Mouse (Mus musculus) thymus, postnatal 36 days (tissue): ENCODE data around the gene Atp6v1e1.
"Not testable (repeated sequence)": the region's sequence is repeated elsewhere in the genome, so short reads cannot be mapped to it uniquely, and the experiment has no call there.

ENCODE experiments used
- DNase-seq, 2 experiments: peaks; one replicate each; pipeline ENCODE4 v3.0.0; 2022; ENCODE audit warnings: mixed read lengths in 2 of 2

The Atp6v1e1 gene

DNA sequence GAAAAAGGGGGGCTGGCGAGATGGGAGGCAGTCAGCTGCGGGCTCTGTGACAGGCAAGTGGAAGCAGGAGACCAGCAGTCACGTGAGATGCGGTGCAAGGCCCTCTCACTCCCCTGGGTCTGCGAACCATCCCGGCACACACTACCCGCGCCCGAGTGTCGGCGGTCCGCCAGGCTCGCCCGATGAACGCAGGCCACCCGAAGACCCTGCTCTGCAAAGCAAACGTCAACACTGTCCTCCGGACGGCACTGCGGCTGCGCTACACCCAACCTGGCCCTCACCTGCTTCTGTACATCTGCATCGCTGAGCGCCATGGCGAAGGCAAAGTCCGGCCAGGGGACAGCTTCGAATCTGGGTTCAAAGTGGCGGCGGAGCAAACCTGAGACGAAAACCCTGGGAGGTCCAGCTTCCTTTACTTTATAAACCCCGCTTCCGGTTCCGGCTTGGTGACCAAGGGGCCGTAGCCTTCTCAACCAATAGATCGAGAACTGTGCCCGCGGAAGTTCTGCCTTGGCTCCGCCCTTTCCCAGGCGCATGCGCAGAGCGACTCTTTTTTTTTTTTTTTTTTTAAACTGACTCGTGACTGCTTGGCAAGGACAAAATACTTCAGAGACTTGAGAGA is at the start of gene Atp6v1e1:
Gene Atp6v1e1, minus strand, starts transcription at position 487 of the 622 bp plus-strand sequence.
- peak; percentile 88 to 93 for DNase-seq

DNA sequence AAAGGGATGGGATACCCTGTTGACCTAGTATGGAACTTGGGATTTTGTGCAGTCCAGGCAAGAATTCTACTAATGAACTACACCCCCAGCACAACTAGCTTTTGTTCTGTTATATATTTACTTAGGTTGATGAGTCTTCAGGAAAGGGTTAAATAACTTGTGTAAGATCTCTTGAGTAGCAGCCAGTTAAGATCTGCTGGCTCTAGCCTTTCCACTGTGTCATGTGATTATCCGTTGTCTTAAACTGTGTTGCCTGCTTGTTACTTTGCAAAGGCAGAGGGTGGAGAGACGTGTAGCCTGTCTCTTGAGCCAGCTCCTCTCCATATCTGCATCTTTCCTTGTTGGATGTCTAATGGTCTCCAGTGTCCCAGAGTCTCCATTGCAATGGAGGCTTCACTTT is 48.7 kb upstream of the Atp6v1e1 start:
- no peak for DNase-seq

DNA sequence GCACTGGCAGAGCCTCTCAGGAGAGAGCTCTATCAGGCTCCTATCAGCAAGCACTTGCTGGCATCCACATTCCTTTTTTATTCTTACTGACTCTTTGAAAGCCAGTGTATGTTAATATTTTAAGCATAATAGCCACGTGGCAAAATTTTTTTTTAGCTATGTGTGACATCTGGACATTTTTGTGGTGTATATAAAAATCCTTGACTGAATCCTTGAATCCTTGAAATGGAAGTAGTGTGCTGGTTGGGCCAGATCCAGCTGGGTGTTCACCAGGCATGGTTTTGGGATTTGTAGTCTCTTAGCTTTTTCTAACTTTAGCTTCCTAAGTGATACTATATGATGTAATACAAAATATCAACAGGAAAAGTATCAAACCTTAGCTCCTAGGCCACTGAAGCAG is 46.2 kb upstream of the Atp6v1e1 start:
- DNase-seq, result no peak

DNA sequence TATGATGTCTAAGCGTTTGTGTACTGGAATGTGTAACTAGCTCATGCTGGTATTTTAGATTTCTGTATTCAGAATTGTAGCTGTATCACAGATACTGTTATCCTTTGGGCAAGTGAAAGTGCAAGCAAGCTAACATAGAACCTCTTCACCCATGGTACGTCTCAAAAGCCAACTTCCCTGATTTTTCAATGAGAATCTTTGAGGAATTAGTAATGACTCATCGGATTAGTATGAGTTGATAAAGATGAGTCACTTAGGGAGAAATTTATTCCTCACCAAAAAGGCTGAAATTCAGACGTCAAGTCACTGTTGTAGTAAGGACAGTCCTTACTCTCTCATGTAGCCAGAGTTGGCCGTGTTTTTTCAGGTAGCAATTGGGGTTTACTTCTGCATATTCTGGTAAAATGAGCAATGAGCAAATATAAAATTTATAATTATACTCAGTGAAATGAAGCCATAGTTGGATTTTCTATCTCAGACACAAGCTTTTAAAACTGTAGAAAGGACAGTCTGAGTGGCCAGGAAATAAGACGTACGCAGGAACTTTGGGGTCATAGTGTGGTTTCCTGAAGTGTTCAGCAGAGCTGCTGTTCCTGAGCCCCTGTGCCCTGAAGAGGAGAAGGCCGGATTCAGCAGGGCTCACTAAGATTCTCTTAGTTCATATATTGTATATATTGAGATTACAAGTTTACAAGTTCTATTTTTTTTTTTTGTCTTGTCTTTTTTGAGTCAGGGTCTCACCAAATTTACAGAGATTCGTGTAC is 43.6 kb upstream of the Atp6v1e1 start:
- DNase-seq, result no peak

DNA sequence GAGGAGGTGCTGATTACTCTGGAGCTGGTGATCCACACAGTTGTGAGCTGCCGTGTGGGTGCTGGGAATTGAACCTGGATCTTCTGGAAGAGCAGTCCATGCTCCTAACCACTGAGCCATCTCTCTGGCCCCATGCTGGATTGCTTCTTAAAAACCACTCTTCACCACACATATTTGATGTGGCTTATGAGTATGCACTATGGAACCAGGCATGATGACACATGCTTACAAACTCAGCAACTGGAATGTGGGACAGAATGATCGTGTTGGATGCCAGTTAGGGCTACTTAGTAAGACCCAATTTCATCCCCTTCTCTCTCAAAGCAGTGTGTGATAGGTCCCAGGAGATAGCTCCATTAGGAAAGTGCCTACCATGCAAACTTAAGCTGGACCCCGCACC is 37.5 kb upstream of the Atp6v1e1 start:
- DNase-seq, result no peak

DNA sequence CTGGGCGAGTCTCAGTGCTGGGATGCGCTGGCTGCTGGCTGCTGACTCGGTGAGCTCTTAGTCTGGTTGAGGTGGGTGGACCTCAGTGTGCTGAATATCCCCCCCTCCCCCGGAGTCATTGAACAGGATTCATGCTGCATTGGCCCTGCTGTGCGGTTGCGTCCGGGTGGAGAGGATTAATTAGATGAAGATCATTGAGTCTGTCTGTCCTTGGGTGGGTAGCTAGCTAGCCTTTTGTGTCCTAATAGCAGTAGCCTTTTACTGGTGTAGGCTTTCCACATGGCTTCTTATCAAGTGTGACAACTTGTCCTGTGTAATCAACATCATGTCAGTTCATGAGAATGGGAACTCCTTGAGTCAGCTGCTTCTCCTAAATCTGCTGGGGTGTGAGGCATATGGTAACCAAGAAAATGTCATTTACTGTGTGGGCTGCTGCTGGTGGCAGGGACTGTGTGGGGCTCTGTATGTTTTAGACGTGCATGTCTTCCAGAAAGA is 35.7 kb upstream of the Atp6v1e1 start:
- DNase-seq, result no peak

DNA sequence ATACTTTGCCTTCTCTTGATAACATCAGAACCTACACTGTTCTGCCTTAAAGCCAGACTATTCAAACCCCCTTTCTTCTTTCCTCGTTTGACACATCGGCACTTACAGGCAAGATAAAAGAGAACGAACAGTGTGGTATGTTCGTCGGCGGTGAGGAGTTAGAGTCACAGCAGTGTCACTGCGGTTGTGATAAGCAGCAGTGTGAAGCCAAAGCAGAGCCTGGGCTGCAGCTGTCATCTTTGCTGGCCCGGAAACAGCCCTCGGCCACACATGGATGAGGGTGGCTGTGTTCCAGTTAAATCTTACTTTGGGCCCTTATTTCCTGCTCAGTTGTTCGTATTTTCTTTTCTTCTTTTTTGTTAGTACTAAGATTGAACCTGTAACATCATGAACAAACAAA is 31.8 kb upstream of the Atp6v1e1 start:
- no peak for DNase-seq

DNA sequence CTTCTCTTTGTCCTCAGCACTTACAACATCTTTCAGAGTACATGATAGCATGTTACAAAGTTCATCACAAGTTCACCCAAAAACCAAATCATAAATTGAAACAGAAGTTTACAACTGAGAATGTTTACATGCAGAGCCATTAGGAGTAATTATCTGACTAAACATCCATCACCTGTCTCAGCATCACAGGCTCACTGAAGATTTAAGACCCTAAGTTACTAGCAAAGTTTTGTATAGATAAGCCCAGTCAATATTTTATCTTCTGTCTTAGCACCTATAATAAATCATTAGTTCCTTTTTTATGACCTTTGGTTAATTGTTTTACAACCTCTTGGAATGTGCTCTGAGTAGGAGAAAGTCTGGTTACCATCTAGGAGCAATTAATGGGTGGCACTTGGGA is 28.1 kb upstream of the Atp6v1e1 start:
- DNase-seq, result not testable (repeated sequence)

DNA sequence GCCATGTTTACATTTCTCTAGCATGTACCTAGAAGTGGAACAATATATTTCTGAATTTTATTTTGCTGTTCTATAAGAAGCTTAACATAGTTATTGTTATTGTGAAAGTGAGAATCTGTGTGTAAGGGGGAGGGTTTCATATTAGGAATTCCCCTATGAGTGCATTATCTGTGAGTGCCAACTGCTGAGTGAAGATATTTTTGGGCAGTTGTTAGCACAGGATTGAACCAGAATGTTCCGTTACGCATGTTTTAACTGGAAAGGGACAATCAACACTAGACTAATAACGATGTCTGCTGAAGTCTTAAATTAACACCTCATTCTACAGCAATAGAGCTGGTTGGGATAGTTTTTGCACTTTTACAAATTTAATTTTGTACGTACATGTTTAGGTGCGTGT is 19.2 kb upstream of the Atp6v1e1 start:
- no peak for DNase-seq

DNA sequence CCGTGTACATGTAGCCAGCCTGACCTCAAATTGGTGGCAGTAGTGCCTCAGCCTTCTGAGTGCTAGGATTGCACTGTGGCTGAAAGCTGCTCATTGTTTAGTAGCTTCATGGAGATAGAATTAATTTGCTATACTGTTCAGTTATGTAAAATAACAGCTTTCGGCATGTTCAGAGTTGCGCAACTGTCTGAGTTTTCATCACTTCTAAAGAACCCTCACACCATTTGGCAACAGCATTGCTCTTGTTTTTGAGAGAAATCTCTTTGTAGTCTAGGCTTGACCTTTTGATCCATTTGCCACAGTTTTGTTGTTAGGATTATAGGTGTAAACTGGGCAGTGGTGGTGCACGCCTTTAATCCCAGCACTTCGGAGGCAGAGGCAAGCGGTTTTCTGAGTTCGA is 17.7 kb upstream of the Atp6v1e1 start:
- no peak for DNase-seq

DNA sequence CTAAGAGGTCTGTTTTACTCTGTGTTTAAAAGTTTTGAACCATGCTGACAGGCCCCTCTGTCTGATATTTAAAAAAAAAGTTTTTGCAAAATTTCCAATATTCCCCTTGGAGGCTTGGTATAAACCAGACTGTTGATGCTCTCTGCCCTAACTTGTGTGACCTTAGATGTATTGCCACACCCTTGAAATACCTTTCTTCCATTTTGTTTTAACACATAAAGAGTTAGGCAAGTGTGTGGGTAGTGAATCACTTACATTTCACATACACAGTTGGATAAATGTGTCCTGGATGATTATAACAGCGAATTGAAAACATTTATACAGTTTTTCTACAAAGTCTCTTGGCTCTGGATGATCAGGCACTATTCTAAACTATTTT is 14.5 kb upstream of the Atp6v1e1 start:
- no peak for DNase-seq

DNA sequence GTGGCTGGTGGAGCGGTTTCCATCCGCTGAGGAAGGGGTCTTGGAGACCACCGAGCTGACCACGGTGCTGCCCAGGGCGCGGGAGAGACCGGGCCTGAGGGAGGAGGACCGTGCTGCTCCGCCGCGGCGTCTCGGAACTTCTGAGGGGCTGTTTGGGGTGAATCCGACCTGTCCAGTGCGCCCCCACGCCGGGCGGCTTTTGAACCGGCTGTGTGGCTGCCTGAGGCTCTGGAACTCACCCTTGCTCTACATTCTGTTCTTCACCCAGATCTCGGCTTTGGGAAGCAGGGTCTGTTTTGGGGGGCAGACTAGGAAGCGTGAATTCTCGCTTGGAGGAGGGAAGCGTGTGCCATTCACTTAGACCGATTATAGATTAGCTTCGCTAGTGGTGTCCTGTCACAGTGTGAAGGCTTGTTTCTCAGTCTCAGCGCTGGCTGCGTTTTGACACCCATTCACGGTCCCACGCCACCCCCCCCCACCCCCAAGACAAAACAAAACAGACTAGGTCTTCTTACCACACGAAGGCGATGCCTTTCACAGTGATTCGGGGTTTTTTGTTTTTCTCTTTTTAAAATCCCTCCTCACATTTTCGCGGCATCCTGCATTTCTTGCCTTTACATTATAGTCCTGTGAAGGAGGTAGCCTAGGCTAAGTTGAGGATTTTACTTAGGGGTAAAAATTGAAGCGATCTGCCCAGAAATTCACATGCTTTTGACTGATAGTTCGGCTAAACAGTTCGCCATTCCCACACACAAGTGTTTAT is 14.0 kb upstream of the Atp6v1e1 start:
- DNase-seq, result no peak

DNA sequence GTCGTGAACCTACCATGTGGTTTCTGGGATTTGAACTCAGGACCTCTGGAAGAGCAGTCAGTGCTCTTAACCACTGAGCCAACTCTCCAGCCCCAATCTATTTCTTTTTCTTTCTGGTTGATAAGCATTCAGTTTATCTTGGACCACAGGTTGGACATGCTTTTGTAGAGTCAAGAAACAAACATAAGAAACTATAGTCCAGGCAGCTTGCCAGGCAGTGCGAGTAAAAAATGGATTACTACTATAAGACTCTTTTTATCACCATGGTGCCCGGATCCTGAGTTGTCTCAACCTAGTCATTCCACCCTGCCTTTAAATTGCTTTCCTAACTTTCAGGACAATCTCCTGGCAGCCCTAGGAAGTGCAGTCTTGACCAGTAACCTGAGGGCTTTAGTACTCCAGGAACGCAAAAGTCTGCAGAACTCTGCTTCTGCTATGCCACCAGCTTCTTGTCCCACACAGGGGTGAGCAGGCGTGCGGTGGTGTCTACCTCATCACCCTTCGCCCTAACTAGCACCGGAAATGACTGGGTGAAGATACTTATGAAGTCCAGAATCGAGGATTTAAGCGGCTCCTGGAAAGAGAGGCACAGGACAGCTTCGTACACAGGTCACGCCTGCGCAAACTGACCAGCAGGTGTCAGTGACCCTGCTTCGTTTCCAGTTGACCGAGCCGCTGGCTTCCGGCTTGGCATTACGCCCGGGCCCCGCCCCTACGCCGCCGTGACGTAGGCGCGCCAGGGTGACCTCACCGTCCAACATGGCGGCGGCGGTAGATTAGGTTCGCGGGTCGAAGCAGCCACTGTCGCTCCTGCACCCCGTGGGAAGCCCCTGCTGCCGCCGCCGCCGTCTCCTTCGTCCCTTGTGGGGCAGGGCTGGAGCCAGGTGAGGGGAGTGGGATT is 13.1 kb upstream of the Atp6v1e1 start, which contains the start of gene Bcl2l13:
Gene Bcl2l13, plus strand, starts transcription at position 739 of the 901 bp plus-strand sequence.
- DNase-seq, result peak; percentile 90 to 93

DNA sequence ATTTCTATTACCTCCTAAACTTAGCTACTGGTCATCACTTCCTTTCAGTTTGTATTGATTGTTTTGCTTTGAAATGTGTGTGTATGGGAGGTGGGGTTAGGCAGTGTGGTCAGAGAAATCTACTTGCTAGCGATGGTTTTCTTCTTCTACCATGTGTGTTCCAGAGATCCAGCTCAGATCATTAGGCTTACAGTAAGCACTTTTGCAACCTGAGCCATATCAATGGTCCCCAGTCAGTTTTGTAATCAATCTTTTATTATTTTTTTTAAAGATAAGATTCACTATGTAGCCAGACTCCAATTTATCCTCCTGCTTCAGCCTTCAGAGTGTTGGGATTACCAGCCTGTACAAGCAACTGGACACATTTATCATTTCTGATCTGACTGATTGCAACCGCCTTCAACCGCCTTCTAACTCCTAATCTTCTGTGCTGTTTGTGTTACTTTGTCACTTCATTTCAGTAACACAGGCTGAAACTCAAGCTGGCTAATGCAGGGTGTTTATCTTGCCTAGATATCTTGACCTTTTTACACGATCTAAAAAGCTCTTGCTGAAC is 12.3 kb upstream of the Atp6v1e1 start:
- DNase-seq, result no peak

DNA sequence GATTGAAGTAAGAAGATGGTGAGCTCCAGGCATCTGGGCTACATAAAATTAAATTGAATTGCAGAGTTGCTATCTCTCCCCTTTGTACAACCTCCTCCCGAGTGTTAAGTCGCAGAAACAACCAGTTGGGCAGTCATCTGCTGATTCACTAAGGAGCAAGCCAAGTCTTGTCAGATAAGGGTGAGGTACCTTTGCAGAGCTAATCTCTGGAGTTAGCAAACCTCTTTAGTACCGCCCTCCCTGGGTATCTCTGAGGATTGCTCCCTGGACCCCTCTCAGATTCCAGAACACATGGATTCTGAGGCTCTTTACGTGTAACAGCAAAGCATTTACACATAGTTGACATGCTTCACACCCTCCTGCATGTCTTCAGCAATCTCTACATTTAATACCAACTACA is 9.5 kb upstream of the Atp6v1e1 start:
- no peak for DNase-seq

DNA sequence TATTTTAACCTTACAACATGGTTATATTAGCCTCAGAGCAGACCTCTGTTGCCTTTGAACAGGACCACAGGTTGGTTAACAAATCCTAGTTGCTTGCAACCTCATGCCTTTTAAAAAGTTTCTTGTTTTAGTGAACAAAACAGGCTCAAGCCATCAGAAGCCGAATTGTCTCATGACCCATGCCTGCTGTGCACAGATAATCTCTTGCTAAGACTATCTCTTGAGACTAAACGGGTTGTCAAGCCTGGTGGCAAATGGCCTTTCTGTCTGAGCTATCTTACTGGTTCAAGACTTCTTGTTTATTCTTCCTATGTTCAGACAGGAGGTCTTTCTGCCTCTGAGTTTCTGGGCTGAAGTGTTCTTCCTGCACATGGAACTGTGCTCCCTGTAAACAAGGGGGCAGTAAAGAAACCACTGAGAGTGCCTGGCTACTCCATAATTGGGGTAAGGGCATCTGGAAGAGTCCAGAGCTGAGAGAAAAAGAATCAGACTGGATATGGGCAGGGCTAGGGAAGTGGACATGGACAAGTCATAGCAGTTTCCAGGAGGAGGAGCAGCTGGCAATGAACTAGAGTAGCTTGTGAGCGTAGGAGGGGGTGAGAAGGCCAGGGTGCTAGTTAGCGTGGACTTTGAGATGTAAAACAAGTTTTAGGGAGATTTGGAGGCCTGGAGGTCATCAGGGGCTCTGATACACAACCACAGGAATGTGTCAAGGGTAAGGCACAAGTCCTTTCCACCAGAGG is 8.4 kb upstream of the Atp6v1e1 start:
- no peak for DNase-seq

DNA sequence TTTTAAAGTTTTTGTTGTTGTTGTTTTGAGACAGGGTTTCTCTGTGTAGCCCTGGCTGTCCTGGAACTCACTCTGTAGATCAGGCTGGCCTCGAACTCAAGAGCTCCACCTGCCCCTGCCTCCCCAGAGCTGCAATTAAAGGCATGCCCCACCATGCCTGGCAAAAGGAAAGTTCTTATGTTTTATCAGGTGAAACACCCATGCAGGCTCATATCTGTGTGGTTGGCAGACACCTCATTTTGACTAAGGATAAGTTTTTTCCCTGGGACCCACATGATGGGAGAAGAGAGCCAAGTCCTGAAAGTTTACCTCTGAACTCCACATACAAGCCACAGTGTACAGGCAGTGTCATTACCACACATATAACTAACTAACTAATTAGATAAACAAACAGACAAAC is 7.5 kb upstream of the Atp6v1e1 start:
- DNase-seq, result no peak

DNA sequence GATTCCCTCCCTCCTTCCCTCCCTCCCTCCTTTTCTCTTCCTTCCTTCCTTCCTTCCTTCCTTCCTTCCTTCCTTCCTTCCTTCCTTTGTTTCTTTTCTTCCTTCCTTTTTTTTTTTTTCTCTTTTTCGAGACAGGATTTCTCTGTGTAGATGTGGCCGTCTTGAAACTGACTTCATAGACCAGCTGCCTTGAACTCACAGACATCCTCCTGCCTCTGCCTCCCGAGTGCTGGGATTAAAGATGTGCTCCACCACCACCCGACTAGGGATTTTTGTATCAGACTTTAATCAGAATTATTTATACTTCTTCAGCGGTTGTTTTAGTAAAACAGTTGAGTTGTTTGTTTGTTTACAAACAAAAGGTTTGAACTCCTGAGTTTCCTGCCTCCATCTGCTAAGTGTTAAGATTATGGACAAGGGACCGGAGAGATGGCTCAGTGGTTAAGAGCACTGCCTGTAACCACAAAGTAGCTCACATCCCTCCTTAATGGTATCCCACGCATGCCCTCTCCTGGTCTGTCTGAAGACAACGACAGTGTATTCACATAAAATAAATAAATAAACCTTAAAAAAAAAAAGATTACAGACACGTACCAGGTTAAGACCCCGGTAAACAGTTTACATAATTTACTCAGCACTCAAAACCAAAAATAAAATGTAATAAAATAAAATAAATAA is 483 bp upstream of the Atp6v1e1 start:
- no peak for DNase-seq

DNA sequence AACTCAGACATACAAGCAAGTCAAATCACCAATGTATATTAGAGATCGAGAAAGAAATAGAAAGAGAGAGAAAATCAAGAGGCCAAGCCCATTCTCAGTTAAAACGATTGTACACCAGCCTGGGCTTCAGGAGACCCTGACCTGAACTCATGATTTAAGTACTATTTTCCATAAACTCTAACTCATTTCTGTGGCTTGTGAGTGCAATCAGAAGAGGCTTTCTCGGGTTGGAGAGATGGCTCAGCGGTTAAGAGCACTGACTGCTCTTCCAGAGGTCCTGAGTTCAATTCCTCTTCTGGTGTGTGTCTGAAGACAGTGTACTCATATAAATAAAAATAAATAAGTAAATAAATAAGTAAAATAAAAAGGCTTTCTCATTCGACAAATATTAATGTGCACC is 878 bp downstream of the Atp6v1e1 start:
- DNase-seq, result no peak

DNA sequence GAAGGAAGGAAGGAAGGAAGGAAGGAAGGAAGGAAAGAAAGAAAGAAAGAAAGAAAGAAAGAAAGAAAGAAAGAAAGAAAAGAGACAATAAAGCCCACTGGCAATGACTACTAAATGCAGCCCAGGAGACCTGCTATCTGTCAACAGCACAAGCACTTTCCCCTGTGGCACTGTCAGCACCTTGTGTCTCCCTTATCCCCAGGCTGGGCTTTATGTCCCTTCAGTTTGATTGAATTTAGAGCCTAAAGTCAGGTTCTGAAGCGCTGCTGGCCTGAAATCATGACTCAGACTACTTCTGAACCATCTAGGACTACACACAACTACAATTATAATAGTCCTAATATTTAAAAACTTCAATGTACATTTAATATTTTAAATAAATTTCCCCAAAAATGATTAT is 1.7 kb downstream of the Atp6v1e1 start:
- no peak for DNase-seq

DNA sequence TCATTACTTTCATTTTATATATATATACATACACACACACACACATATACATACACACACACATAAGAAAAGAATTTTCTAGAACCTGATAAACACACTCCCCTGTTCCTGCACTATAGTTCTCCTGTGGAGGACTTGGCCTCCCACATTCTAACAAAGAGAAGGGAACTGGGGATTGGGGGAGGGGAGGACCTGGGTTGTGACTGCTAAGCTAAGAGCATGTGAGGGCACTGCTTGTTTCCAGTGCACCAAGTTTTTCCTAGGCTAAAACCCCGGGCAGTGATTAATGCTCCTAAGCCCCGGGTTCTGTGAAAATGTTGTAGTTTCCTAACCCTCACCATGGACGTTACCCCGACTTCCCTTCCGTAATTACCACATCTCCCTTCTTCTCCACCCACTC is 2.4 kb downstream of the Atp6v1e1 start:
- no peak for DNase-seq
